Mouse (Mus musculus): ENCODE measurements at regions not wholly inside any gene's neighbourhood (a gene's known extent, or its start where the extent isn't known, plus 50 kb on each side); places are given as distances from the start of the nearest gene placed in this dataset.

GRCm38 (mm10) chr5:149349685-149350084 lies 61.9 kb upstream of the Medag start:
- TF ChIP-seq CTCF (IDR thresholded peaks at IDR 0.05; ENCODE audit: control insufficient read depth, insufficient read depth, insufficient replicate concordance, low read depth, low read length) (no peak), POLR2A (IDR thresholded peaks at IDR 0.05; ENCODE audit: control insufficient read depth, low read depth, low read length) (no peak)
- Histone ChIP-seq H3K4me3 (ENCODE audit: control insufficient read depth, low read depth, low read length) (no peak overlapping the region), H3K27me3 (ENCODE audit: control insufficient read depth, insufficient read depth, low read length) (no peaks in the 10 kb centered on the region), H3K4me1 (ENCODE audit: control insufficient read depth, insufficient read depth, low read length) (no peaks in the 10 kb centered on the region), H3K27ac (ENCODE audit: control insufficient read depth, insufficient read depth, low read depth, low read length) (no peak overlapping the region), H3K36me3 (ENCODE audit: control insufficient read depth, insufficient read depth, low read length) (no peaks in the 10 kb centered on the region)

GRCm38 (mm10) chr5:149353039-149353655 lies 58.4 kb upstream of the Medag start:
- Histone ChIP-seq H3K4me3 (ENCODE audit: control insufficient read depth, low read depth, low read length) (no peak overlapping the region), H3K27ac (ENCODE audit: control insufficient read depth, insufficient read depth, low read depth, low read length) (no peak overlapping the region), H3K27me3 (ENCODE audit: control insufficient read depth, insufficient read depth, low read length) (no peaks in the 10 kb centered on the region), H3K36me3 (ENCODE audit: control insufficient read depth, insufficient read depth, low read length) (no peaks in the 10 kb centered on the region), H3K4me1 (ENCODE audit: control insufficient read depth, insufficient read depth, low read length) (no peaks in the 10 kb centered on the region)
- TF ChIP-seq POLR2A (IDR thresholded peaks at IDR 0.05; ENCODE audit: control insufficient read depth, low read depth, low read length) (no peak), CTCF (IDR thresholded peaks at IDR 0.05; ENCODE audit: control insufficient read depth, insufficient read depth, insufficient replicate concordance, low read depth, low read length) (no peak)

GRCm38 (mm10) chr5:149354448-149355115 lies 57.0 kb upstream of the Medag start:
- Histone ChIP-seq H3K36me3 (ENCODE audit: control insufficient read depth, insufficient read depth, low read length) (no peaks in the 10 kb centered on the region), H3K4me3 (ENCODE audit: control insufficient read depth, low read depth, low read length) (no peak overlapping the region), H3K27ac (ENCODE audit: control insufficient read depth, insufficient read depth, low read depth, low read length) (no peak overlapping the region), H3K4me1 (ENCODE audit: control insufficient read depth, insufficient read depth, low read length) (no peaks in the 10 kb centered on the region), H3K27me3 (ENCODE audit: control insufficient read depth, insufficient read depth, low read length) (no peaks in the 10 kb centered on the region)
- TF ChIP-seq POLR2A (IDR thresholded peaks at IDR 0.05; ENCODE audit: control insufficient read depth, low read depth, low read length), result no peak
- no peak for TF ChIP-seq CTCF (IDR thresholded peaks at IDR 0.05; ENCODE audit: control insufficient read depth, insufficient read depth, insufficient replicate concordance, low read depth, low read length)

- no peak overlapping the region for H3K27ac ChIP-seq (ENCODE audit: control insufficient read depth, insufficient read depth, low read depth, low read length)
- TF ChIP-seq CTCF (IDR thresholded peaks at IDR 0.05; ENCODE audit: control insufficient read depth, insufficient read depth, insufficient replicate concordance, low read depth, low read length) (no peak), POLR2A (IDR thresholded peaks at IDR 0.05; ENCODE audit: control insufficient read depth, low read depth, low read length) (no peak)
- no peaks in the 10 kb centered on the region for H3K27me3 ChIP-seq (ENCODE audit: control insufficient read depth, insufficient read depth, low read length)
- no peaks in the 10 kb centered on the region for H3K36me3 ChIP-seq (ENCODE audit: control insufficient read depth, insufficient read depth, low read length)
- no peak overlapping the region for H3K4me3 ChIP-seq (ENCODE audit: control insufficient read depth, low read depth, low read length)
- no peaks in the 10 kb centered on the region for H3K4me1 ChIP-seq (ENCODE audit: control insufficient read depth, insufficient read depth, low read length)
Observed at GRCm38 (mm10) chr5:149355131-149355530, 56.4 kb upstream of the Medag start.

DNA sequence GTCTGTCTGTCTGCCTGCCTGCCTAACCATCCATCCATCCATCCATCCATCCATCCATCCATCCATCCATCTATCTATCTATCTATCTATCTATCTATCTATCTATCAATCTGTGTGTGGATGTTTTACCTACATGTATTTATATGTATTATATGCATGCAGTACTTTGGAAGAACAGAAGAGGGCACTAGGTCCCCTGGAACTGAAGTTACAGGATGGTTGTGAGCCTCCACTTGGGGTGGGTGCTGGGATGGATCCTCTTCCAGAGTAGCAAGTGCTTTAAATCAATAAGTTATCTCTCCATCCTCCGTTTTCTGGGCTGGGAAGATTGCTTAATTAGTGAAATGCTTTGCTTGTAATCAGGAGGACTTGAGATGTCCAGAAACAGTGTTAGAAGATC lies 54.6 kb upstream of the Medag start:
- no peaks in the 10 kb centered on the region for H3K36me3 ChIP-seq (ENCODE audit: control insufficient read depth, insufficient read depth, low read length)
- H3K4me1 ChIP-seq (ENCODE audit: control insufficient read depth, insufficient read depth, low read length), result no peaks in the 10 kb centered on the region
- TF ChIP-seq CTCF (IDR thresholded peaks at IDR 0.05; ENCODE audit: control insufficient read depth, insufficient read depth, insufficient replicate concordance, low read depth, low read length), result no peak
- no peak for TF ChIP-seq POLR2A (IDR thresholded peaks at IDR 0.05; ENCODE audit: control insufficient read depth, low read depth, low read length)
- H3K27me3 ChIP-seq (ENCODE audit: control insufficient read depth, insufficient read depth, low read length), result no peaks in the 10 kb centered on the region
- H3K27ac ChIP-seq (ENCODE audit: control insufficient read depth, insufficient read depth, low read depth, low read length), result no peak overlapping the region
- no peak overlapping the region for H3K4me3 ChIP-seq (ENCODE audit: control insufficient read depth, low read depth, low read length)
